In genomic region chr4:136980921-136981320, GRCm38 (mm10) we compare ENCODE assay signal across 13 mouse cellular contexts. TPM values are rescaled to one million over a fixed set of nuclear protein-coding genes. Genes with fewer than 3 reads are reported as not detected.
DNase-seq lines count a peak whose midpoint lies in the region; ATAC-seq lines count a peak whose summit lies in the region.
"Had no signal": no experiment of that assay in that cellular context is flagged by ENCODE, and none has a peak within 500 bp of the region (broad histone marks: within the 10 kb centered on the region; RNA-seq: fewer than 3 reads in every experiment).

No protein-coding gene starts in this region.

- DNase-seq in hindbrain, embryonic 11.5 days (ENCODE audit: low spot score), result no peak
- no peak for DNase-seq in neural tube, embryonic 10.5 days (ENCODE audit: extremely low spot score, low spot score)
- DNase-seq in cerebellum, postnatal 14 days, result peak; percentile 56 to 59
- no peak for DNase-seq in natural killer cell, adult 2 months (ENCODE audit: low spot score in 2 of 2)
- DNase-seq: heart, adult 2 months had no signal

- peak overlapping the region; percentile 52; the same call in 1 of the 2 replicates for H3K27ac ChIP-seq in hindbrain, embryonic 13.5 days
- H3K27ac ChIP-seq in hindbrain, embryonic 11.5 days (ENCODE audit: low read depth, low read length), result no peak overlapping the region
- H3K27ac ChIP-seq in neural tube, embryonic 12.5 days, result no peak overlapping the region
- H3K27ac ChIP-seq in neural tube, embryonic 15.5 days (replicated peaks), result 0 out of 2 replicates have a peak overlapping the region, but pooled peaks have one; percentile 33
- H3K27ac ChIP-seq: embryonic facial prominence, embryonic 15.5 days; heart, adult 2 months; left cerebral cortex, adult 2 months; limb, embryonic 13.5 days had no signal

- H3K27me3 ChIP-seq in hindbrain, embryonic 13.5 days, result peaks cover 34% of the 10 kb centered on the region
- no peaks in the 10 kb centered on the region for H3K27me3 ChIP-seq in hindbrain, embryonic 11.5 days (ENCODE audit: control insufficient read depth, insufficient read depth, low read length)
- H3K27me3 ChIP-seq in neural tube, embryonic 12.5 days (replicated peaks), result no peaks in the 10 kb centered on the region
- H3K27me3 ChIP-seq in neural tube, embryonic 15.5 days (replicated peaks), result 0 out of 2 replicates have a peak, but pooled peaks cover 5% of the 10 kb centered on the region
- H3K27me3 ChIP-seq: Patski had no signal

- peak; percentile 11; the same call in 1 of the 2 replicates for ATAC-seq in hindbrain, embryonic 13.5 days (ENCODE audit: low FRiP score)
- no peak for ATAC-seq in hindbrain, embryonic 11.5 days (ENCODE audit: low FRiP score)
- ATAC-seq in neural tube, embryonic 12.5 days (ENCODE audit: low FRiP score, low read depth), result no peak
- ATAC-seq in neural tube, embryonic 15.5 days (ENCODE audit: low FRiP score), result no peak
- ATAC-seq: Patski had no signal

- 0 out of 2 replicates have a peak overlapping the region, but pooled peaks have one; percentile 1 for H3K9ac ChIP-seq in hindbrain, embryonic 13.5 days
- H3K9ac ChIP-seq in hindbrain, embryonic 11.5 days (ENCODE audit: low read depth, low read length), result no peak overlapping the region
- 0 out of 2 replicates have a peak overlapping the region, but pooled peaks have one; percentile 14 for H3K9ac ChIP-seq in neural tube, embryonic 12.5 days
- H3K9ac ChIP-seq in neural tube, embryonic 15.5 days (replicated peaks), result no peak overlapping the region
- H3K9ac ChIP-seq: embryonic facial prominence, embryonic 15.5 days; limb, embryonic 13.5 days had no signal

- 0 out of 2 replicates have a peak, but pooled peaks cover 4% of the 10 kb centered on the region for H3K36me3 ChIP-seq in hindbrain, embryonic 13.5 days
- no peaks in the 10 kb centered on the region for H3K36me3 ChIP-seq in hindbrain, embryonic 11.5 days (ENCODE audit: control insufficient read depth, insufficient read depth, low read length)
- H3K36me3 ChIP-seq in neural tube, embryonic 12.5 days, result peaks cover 7% of the 10 kb centered on the region; the same call in 1 of the 2 replicates
- H3K36me3 ChIP-seq in neural tube, embryonic 15.5 days, result no peaks in the 10 kb centered on the region; the same call in 1 of the 2 replicates

- H3K4me3 ChIP-seq in hindbrain, embryonic 13.5 days, result no peak overlapping the region
- H3K4me3 ChIP-seq in hindbrain, embryonic 11.5 days (ENCODE audit: low read depth, low read length), result no peak overlapping the region
- no peak overlapping the region for H3K4me3 ChIP-seq in neural tube, embryonic 12.5 days
- no peak overlapping the region for H3K4me3 ChIP-seq in neural tube, embryonic 15.5 days (replicated peaks)
- H3K4me3 ChIP-seq: embryonic facial prominence, embryonic 15.5 days; heart, adult 2 months; left cerebral cortex, adult 2 months; limb, embryonic 13.5 days had no signal

- peaks cover 25% of the 10 kb centered on the region for H3K4me1 ChIP-seq in hindbrain, embryonic 13.5 days (replicated peaks)
- H3K4me1 ChIP-seq in hindbrain, embryonic 11.5 days (replicated peaks; ENCODE audit: control insufficient read depth, insufficient read depth, low read length), result peaks cover 6% of the 10 kb centered on the region; the same call in 1 of the 2 replicates
- H3K4me1 ChIP-seq in neural tube, embryonic 12.5 days, result peaks cover 16% of the 10 kb centered on the region
- H3K4me1 ChIP-seq in neural tube, embryonic 15.5 days, result peaks cover 32% of the 10 kb centered on the region

- WGBS in hindbrain, embryonic 13.5 days, result 63% methylated on average over 4 of the region's 4 CpGs
- WGBS in hindbrain, embryonic 11.5 days, result 76% methylated on average over 4 of the region's 4 CpGs
- WGBS in neural tube, embryonic 12.5 days, result 74% methylated on average over 4 of the region's 4 CpGs
- WGBS in neural tube, embryonic 15.5 days, result 59% methylated on average over 4 of the region's 4 CpGs

- no peaks in the 10 kb centered on the region for H3K9me3 ChIP-seq in hindbrain, embryonic 13.5 days
- no peaks in the 10 kb centered on the region for H3K9me3 ChIP-seq in hindbrain, embryonic 11.5 days (ENCODE audit: control insufficient read depth, low read length)
- no peaks in the 10 kb centered on the region for H3K9me3 ChIP-seq in neural tube, embryonic 12.5 days
- H3K9me3 ChIP-seq in neural tube, embryonic 15.5 days (replicated peaks), result no peaks in the 10 kb centered on the region
- H3K9me3 ChIP-seq: embryonic facial prominence, embryonic 15.5 days; limb, embryonic 13.5 days; megakaryocyte, embryonic 14.5 days had no signal

- H3K4me2 ChIP-seq in hindbrain, embryonic 13.5 days, result no peak overlapping the region
- H3K4me2 ChIP-seq in hindbrain, embryonic 11.5 days (replicated peaks; ENCODE audit: low read depth, low read length), result no peak overlapping the region
- no peak overlapping the region for H3K4me2 ChIP-seq in neural tube, embryonic 12.5 days (replicated peaks)
- no peak overlapping the region for H3K4me2 ChIP-seq in neural tube, embryonic 15.5 days
- H3K4me2 ChIP-seq: embryonic facial prominence, embryonic 15.5 days; limb, embryonic 13.5 days had no signal

RNA-seq across cellular contexts. Expression of gene Epha8, which starts 24.3 kb away (rescaled TPM):
- polyA plus RNA-seq in hindbrain, embryonic 13.5 days (2015; fragmentation: Nextera tagmentation; extraction: Ambion mirVana), result 5.6 and 6.1 TPM in 2 replicates
- polyA plus RNA-seq in hindbrain, embryonic 11.5 days (2014; fragmentation: Nextera tagmentation; extraction: Ambion mirVana), result 0.99 and 1.2 TPM in 2 replicates
- 6.6 and 7.2 TPM in 2 replicates for polyA plus RNA-seq in neural tube, embryonic 12.5 days (2016; fragmentation: Nextera tagmentation; extraction: Ambion mirVana)
- 9.6 and 13.9 TPM in 2 replicates for polyA plus RNA-seq in neural tube, embryonic 15.5 days (2015; fragmentation: Nextera tagmentation; extraction: Ambion mirVana)
- polyA plus RNA-seq: Patski had no signal

Comparison
In these comparisons a context has a peak if more than half of its experiments do, and no peak if none do; other contexts are left out.
1. H3K27ac ChIP-seq: peak in hindbrain, embryonic 13.5 days (single experiment) and neural tube, embryonic 15.5 days (single experiment); none in hindbrain, embryonic 11.5 days (single experiment) and neural tube, embryonic 12.5 days (single experiment).
2. H3K9ac ChIP-seq: peak in hindbrain, embryonic 13.5 days (single experiment) and neural tube, embryonic 12.5 days (single experiment); none in hindbrain, embryonic 11.5 days (single experiment) and neural tube, embryonic 15.5 days (single experiment).
3. DNase-seq: peak in cerebellum, postnatal 14 days (2 of 2); none in hindbrain, embryonic 11.5 days (single experiment), neural tube, embryonic 10.5 days (single experiment) and natural killer cell, adult 2 months (0 of 2).